11 mouse cellular contexts compared by ENCODE assay signal in the genomic region with DNA sequence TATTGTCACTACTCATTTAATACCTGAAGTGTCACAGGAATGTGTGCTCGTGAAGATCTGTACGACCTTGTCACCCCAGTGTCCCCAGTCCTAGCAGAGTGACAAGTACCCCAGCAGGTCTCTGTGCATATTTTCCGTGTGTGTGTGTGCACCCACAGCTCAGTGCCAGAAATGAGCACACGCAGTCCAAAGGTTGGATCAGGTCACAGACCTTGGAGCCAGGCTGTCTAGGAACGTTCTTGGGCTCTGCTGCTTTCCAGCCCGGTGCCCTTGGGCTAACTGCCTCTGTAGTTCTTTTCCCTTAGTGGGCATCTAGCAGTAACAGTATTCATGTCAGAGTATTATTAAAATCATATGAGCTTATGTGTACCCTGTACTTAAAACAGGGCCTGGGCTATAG. TPM values are rescaled to one million over a fixed set of nuclear protein-coding genes. Genes with fewer than 3 reads are reported as not detected.
"Had no signal": no experiment of that assay in that cellular context is flagged by ENCODE, and none has a peak within 500 bp of the region (broad histone marks: within the 10 kb centered on the region; RNA-seq: fewer than 3 reads in every experiment).

No protein-coding gene starts in this region.

- H3K4me3 ChIP-seq: hindbrain, embryonic 13.5 days; layer of hippocampus, adult 2 months; left cerebral cortex, adult 2 months; limb, embryonic 12.5 days; midbrain, embryonic 13.5 days; myocyte; neural tube, embryonic 15.5 days had no signal

- ATAC-seq: hindbrain, postnatal 0 days; midbrain, embryonic 13.5 days had no signal

- H3K9ac ChIP-seq: hindbrain, embryonic 13.5 days; limb, embryonic 12.5 days; midbrain, embryonic 13.5 days; neural tube, embryonic 15.5 days had no signal

- H3K9me3 ChIP-seq: hindbrain, embryonic 13.5 days; limb, embryonic 12.5 days; midbrain, embryonic 13.5 days; neural tube, embryonic 15.5 days had no signal

- H3K4me1 ChIP-seq: hindbrain, embryonic 13.5 days; limb, embryonic 12.5 days; midbrain, embryonic 13.5 days; neural tube, embryonic 15.5 days had no signal

- H3K4me2 ChIP-seq: hindbrain, embryonic 13.5 days; limb, embryonic 12.5 days; midbrain, embryonic 13.5 days; neural tube, embryonic 15.5 days had no signal

- H3K36me3 ChIP-seq: hindbrain, embryonic 13.5 days; limb, embryonic 12.5 days; midbrain, embryonic 13.5 days; neural tube, embryonic 15.5 days had no signal

- H3K27me3 ChIP-seq: midbrain, embryonic 13.5 days; neural tube, embryonic 15.5 days had no signal

- DNase-seq: right cerebral cortex, adult 18-20 months; right cerebral cortex, postnatal 25 days; thymus, adult 18-20 months had no signal

- H3K27ac ChIP-seq: hindbrain, embryonic 13.5 days; hindbrain, postnatal 0 days; layer of hippocampus, adult 2 months; left cerebral cortex, adult 2 months; limb, embryonic 12.5 days; midbrain, embryonic 13.5 days; neural tube, embryonic 15.5 days had no signal

RNA-seq across cellular contexts. Expression of a gene that starts 1.6 kb away (rescaled TPM):
- polyA plus RNA-seq: myocyte had no signal
